Mouse (Mus musculus) cerebellum, adult 2 months (tissue): ENCODE data around the gene Kcnip2.

Experiments
- CTCF ChIP-seq: fragments of 200-500 bp; IDR thresholded peaks from 2 replicates; pipeline ENCODE4 v1.5.1; 2011; ENCODE audit warnings: low read depth, mild to moderate bottlenecking, control low read depth, low read length, moderate library complexity, borderline replicate concordance; ENCODE audit not compliant: insufficient read depth
- POLR2A ChIP-seq: fragments of 200-500 bp; IDR thresholded peaks from 2 replicates; pipeline ENCODE4 v1.6.1; 2011; ENCODE audit warnings: low read length, control low read depth, borderline replicate concordance; ENCODE audit not compliant: insufficient read depth

DNA sequence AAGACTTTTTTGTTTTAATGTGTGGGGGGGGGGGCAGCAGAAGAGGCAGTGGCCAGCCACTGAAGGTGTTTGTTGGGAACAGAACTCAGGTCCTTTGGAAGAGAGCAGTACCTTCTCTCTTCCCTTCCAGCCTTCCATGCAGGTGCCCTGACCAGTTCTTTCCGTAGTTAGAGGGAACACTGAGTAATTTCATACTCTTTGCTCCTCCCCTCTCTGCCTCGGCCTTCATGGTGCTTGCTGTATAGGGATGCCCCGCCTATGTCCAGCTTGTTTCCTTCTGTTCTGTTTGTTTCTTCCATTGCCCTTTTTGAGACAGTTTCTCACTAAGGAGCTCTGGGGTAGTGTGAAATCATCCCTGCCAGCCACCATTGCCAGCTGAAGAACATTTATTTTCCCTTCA, 30.4 kb downstream of the Kcnip2 start:
- TF ChIP-seq CTCF (no peak), POLR2A (no peak)
